Mouse (Mus musculus) ovary, postnatal 10 days (tissue): ENCODE results near the gene Pfn1.
A peak's percentile ranks its signal among the peaks of the same experiment; 100 is the strongest.

Experiments
- DNase-seq: peaks from one replicate; pipeline ENCODE4 v3.0.0; 2022; ENCODE audit warnings: low spot score

The Pfn1 gene

GRCm38 (mm10) chr11:70654198-70654922 lies at the start of gene Pfn1:
TSS of gene Pfn1 (minus strand) at chr11:70654644.
- DNase-seq = peak; percentile 62

- no peak for DNase-seq
Measured at GRCm38 (mm10) chr11:70702781-70703180, 48.3 kb upstream of the Pfn1 start.

GRCm38 (mm10) chr11:70701984-70702733 lies 47.7 kb upstream of the Pfn1 start:
- no peak for DNase-seq

- DNase-seq = no peak
Measured at GRCm38 (mm10) chr11:70701221-70701955, 46.9 kb upstream of the Pfn1 start.

GRCm38 (mm10) chr11:70700613-70701012 lies 46.2 kb upstream of the Pfn1 start:
- peak; percentile 57 for DNase-seq

GRCm38 (mm10) chr11:70699722-70700556 lies 45.5 kb upstream of the Pfn1 start, which contains the start of the genes Inca1 and Kif1c:
TSS of gene Inca1 (minus strand) at chr11:70700155.
TSS of gene Kif1c (plus strand) at chr11:70700548.
- peak; percentile 89 for DNase-seq

GRCm38 (mm10) chr11:70699051-70699450 lies 44.6 kb upstream of the Pfn1 start:
- no peak for DNase-seq

- no peak for DNase-seq
Measured at GRCm38 (mm10) chr11:70697376-70697775, 42.9 kb upstream of the Pfn1 start.

- no peak for DNase-seq
Measured at GRCm38 (mm10) chr11:70693504-70693903, 39.1 kb upstream of the Pfn1 start.

- DNase-seq = no peak
Measured at GRCm38 (mm10) chr11:70689578-70689977, 35.1 kb upstream of the Pfn1 start.

- no peak for DNase-seq
Measured at GRCm38 (mm10) chr11:70688372-70688771, 33.9 kb upstream of the Pfn1 start.

- peak; percentile 85 for DNase-seq
Measured at GRCm38 (mm10) chr11:70687601-70688199, 33.3 kb upstream of the Pfn1 start, which contains the start of gene Camta2. TSS of gene Camta2 (minus strand) at chr11:70688105.

GRCm38 (mm10) chr11:70686901-70687566 lies 32.6 kb upstream of the Pfn1 start:
- DNase-seq = no peak

- no peak for DNase-seq
Measured at GRCm38 (mm10) chr11:70683640-70684039, 29.2 kb upstream of the Pfn1 start.

GRCm38 (mm10) chr11:70681897-70682581 lies 27.6 kb upstream of the Pfn1 start:
- DNase-seq = no peak

- no peak for DNase-seq
Measured at GRCm38 (mm10) chr11:70681170-70681569, 26.7 kb upstream of the Pfn1 start.

GRCm38 (mm10) chr11:70679894-70680293 lies 25.4 kb upstream of the Pfn1 start:
- no peak for DNase-seq

- DNase-seq = no peak
Measured at GRCm38 (mm10) chr11:70679361-70679760, 24.9 kb upstream of the Pfn1 start.

GRCm38 (mm10) chr11:70678576-70678975 lies 24.1 kb upstream of the Pfn1 start:
- no peak for DNase-seq

GRCm38 (mm10) chr11:70678092-70678491 lies 23.6 kb upstream of the Pfn1 start:
- no peak for DNase-seq
